Mouse (Mus musculus): Measurements from ENCODE around the gene Ncoa6. TPM values are rescaled to one million over a fixed set of nuclear protein-coding genes. Genes with fewer than 3 reads are reported as not detected.
A peak's percentile ranks its signal among the peaks of the same experiment; 100 is the strongest.

Gene Ncoa6
- polyA plus RNA-seq, 1 experiment: 11.0 TPM

- Histone ChIP-seq H3K79me2 (ENCODE audit: control insufficient read depth, insufficient read depth) (peaks cover 12% of the 10 kb centered on the region), H3K36me3 (ENCODE audit: control insufficient read depth, insufficient read depth) (no peaks in the 10 kb centered on the region), H3K4me2 (ENCODE audit: low read depth) (peak within 1 kb of the TSS; percentile 99), H3K27me3 (ENCODE audit: control insufficient read depth, insufficient read depth, insufficient read length) (peaks cover 3% of the 10 kb centered on the region), H3K4me3 (peak within 1 kb of the TSS; percentile 57), H3ac (ENCODE audit: control insufficient read depth, insufficient read length) (peak within 1 kb of the TSS; percentile 77)
- no peak for TF ChIP-seq REST (IDR thresholded peaks at IDR 0.05; ENCODE audit: insufficient read depth, insufficient read length)
- TF ChIP-seq TCF12 (IDR thresholded peaks at IDR 0.05; ENCODE audit: insufficient read depth, poor library complexity, severe bottlenecking): no peak
- TF ChIP-seq USF1 (IDR thresholded peaks at IDR 0.05; ENCODE audit: low read depth): no peak
- TF ChIP-seq MYOG (IDR thresholded peaks at IDR 0.05; ENCODE audit: control insufficient read depth in 1 of 3, insufficient read depth in 1 of 3, insufficient read length in 2 of 3, low read depth in 2 of 3): no peak
- no peak for TF ChIP-seq MYOD1 (IDR thresholded peaks at IDR 0.05; ENCODE audit: control insufficient read depth in 1 of 3, insufficient read length in 2 of 3, low read depth in 2 of 3)
Measured at GRCm38 (mm10) chr2:155380261-155381059, 93.2 kb downstream of the Ncoa6 start, which contains the start of gene Trp53inp2. Trp53inp2 (plus strand) TSS chr2:155381059.

DNA sequence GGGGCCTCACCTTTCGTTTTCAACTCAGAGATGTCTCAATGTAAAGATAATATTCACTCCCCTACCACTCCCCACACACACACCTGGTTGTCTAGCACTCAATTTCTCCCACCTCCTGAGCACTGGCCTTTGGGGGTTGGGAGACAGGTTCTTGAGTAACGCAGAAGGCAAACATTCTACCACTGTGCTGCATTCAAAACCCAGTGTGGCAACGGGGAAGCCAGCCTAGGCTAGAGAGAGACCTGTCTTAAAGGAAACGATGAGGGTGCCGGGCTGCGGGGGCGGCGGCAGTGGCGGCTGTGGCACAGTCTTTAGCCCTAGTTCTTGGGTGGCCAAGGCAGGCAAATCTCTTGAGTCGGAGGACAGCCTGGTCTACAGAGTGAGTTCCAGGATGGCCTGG lies 97.5 kb downstream of the Ncoa6 start:
- Histone ChIP-seq H3K27me3 (ENCODE audit: control insufficient read depth, insufficient read depth, insufficient read length) (peaks cover 3% of the 10 kb centered on the region), H3K4me2 (ENCODE audit: low read depth) (no peak overlapping the region), H3K4me3 (no peak overlapping the region), H3K79me2 (ENCODE audit: control insufficient read depth, insufficient read depth) (no peaks in the 10 kb centered on the region), H3K36me3 (ENCODE audit: control insufficient read depth, insufficient read depth) (no peaks in the 10 kb centered on the region), H3ac (ENCODE audit: control insufficient read depth, insufficient read length) (no peak overlapping the region)
- TF ChIP-seq TCF12 (IDR thresholded peaks at IDR 0.05; ENCODE audit: insufficient read depth, poor library complexity, severe bottlenecking) (no peak), E2F4 (IDR thresholded peaks at IDR 0.05; ENCODE audit: insufficient read depth) (no peak), POLR2AphosphoS2 (IDR thresholded peaks at IDR 0.05; ENCODE audit: insufficient read length, low read depth) (no peak), USF1 (IDR thresholded peaks at IDR 0.05; ENCODE audit: low read depth) (no peak)

- H3K79me2 ChIP-seq (ENCODE audit: control insufficient read depth, insufficient read depth): no peaks in the 10 kb centered on the region
- no peak overlapping the region for H3ac ChIP-seq (ENCODE audit: control insufficient read depth, insufficient read length)
- H3K36me3 ChIP-seq (ENCODE audit: control insufficient read depth, insufficient read depth): no peaks in the 10 kb centered on the region
- H3K4me3 ChIP-seq: no peak overlapping the region
- no peak overlapping the region for H3K4me2 ChIP-seq (ENCODE audit: low read depth)
- no peak for TF ChIP-seq POLR2A (IDR thresholded peaks at IDR 0.05; ENCODE audit: insufficient read length, low read depth)
- no peak for TF ChIP-seq SRF (IDR thresholded peaks at IDR 0.05; ENCODE audit: control insufficient read depth, insufficient read length, low read depth)
- no peak for TF ChIP-seq MYOD1 (IDR thresholded peaks at IDR 0.05; ENCODE audit: control insufficient read depth in 1 of 3, insufficient read length in 2 of 3, low read depth in 2 of 3)
- TF ChIP-seq TCF12 (IDR thresholded peaks at IDR 0.05; ENCODE audit: insufficient read depth, poor library complexity, severe bottlenecking): no peak
- peaks cover 3% of the 10 kb centered on the region for H3K27me3 ChIP-seq (ENCODE audit: control insufficient read depth, insufficient read depth, insufficient read length)
Measured at GRCm38 (mm10) chr2:155374521-155374920, 99.2 kb downstream of the Ncoa6 start.

DNA sequence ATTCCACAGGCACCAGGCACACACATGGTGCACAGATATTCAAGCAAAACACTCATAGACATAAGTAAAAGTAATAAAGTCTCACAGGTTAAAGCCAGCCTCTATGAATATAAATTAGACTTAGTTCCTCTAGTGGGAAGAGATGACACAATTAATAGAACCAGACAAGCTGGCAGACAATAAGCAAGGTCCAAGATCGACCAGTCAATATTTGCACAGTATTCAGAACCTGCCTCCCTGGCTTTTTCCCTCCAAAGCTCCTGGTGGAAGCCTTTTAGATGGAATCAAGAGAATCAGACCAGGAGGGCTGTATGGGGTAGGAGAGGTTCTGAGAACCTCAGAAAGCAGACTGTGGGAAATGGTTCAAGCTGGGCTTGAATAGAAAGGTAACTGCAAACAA lies 99.8 kb downstream of the Ncoa6 start:
- Histone ChIP-seq H3ac (ENCODE audit: control insufficient read depth, insufficient read length) (no peak overlapping the region), H3K4me3 (no peak overlapping the region), H3K36me3 (ENCODE audit: control insufficient read depth, insufficient read depth) (no peaks in the 10 kb centered on the region), H3K4me2 (ENCODE audit: low read depth) (no peak overlapping the region), H3K27me3 (ENCODE audit: control insufficient read depth, insufficient read depth, insufficient read length) (no peaks in the 10 kb centered on the region), H3K79me2 (ENCODE audit: control insufficient read depth, insufficient read depth) (no peaks in the 10 kb centered on the region)
- TF ChIP-seq USF1 (IDR thresholded peaks at IDR 0.05; ENCODE audit: low read depth) (no peak), MYOD1 (IDR thresholded peaks at IDR 0.05; ENCODE audit: control insufficient read depth in 1 of 3, insufficient read length in 2 of 3, low read depth in 2 of 3) (no peak), REST (IDR thresholded peaks at IDR 0.05; ENCODE audit: insufficient read depth, insufficient read length) (no peak), SRF (IDR thresholded peaks at IDR 0.05; ENCODE audit: control insufficient read depth, insufficient read length, low read depth) (no peak), CEBPB (IDR thresholded peaks at IDR 0.05; ENCODE audit: insufficient read depth, poor library complexity, severe bottlenecking) (no peak), MYOG (IDR thresholded peaks at IDR 0.05; ENCODE audit: control insufficient read depth in 1 of 3, insufficient read depth in 1 of 3, insufficient read length in 2 of 3, low read depth in 2 of 3) (no peak), POLR2A (IDR thresholded peaks at IDR 0.05; ENCODE audit: insufficient read length, low read depth) (no peak), MAX (IDR thresholded peaks at IDR 0.05; ENCODE audit: low read depth) (no peak), POLR2AphosphoS2 (IDR thresholded peaks at IDR 0.05; ENCODE audit: insufficient read length, low read depth) (no peak), TCF12 (IDR thresholded peaks at IDR 0.05; ENCODE audit: insufficient read depth, poor library complexity, severe bottlenecking) (no peak), TCF3 (IDR thresholded peaks at IDR 0.05; ENCODE audit: insufficient read length, low read depth) (no peak), E2F4 (IDR thresholded peaks at IDR 0.05; ENCODE audit: insufficient read depth) (no peak)

- TF ChIP-seq MAX (IDR thresholded peaks at IDR 0.05; ENCODE audit: low read depth) (no peak), CEBPB (IDR thresholded peaks at IDR 0.05; ENCODE audit: insufficient read depth, poor library complexity, severe bottlenecking) (no peak), REST (IDR thresholded peaks at IDR 0.05; ENCODE audit: insufficient read depth, insufficient read length) (no peak), MYOD1 (IDR thresholded peaks at IDR 0.05; ENCODE audit: control insufficient read depth in 1 of 3, insufficient read length in 2 of 3, low read depth in 2 of 3) (no peak)
- Histone ChIP-seq H3K4me3 (no peak overlapping the region), H3K27me3 (ENCODE audit: control insufficient read depth, insufficient read depth, insufficient read length) (no peaks in the 10 kb centered on the region), H3ac (ENCODE audit: control insufficient read depth, insufficient read length) (no peak overlapping the region), H3K36me3 (ENCODE audit: control insufficient read depth, insufficient read depth) (no peaks in the 10 kb centered on the region), H3K4me2 (ENCODE audit: low read depth) (no peak overlapping the region), H3K79me2 (ENCODE audit: control insufficient read depth, insufficient read depth) (no peaks in the 10 kb centered on the region)
Measured at GRCm38 (mm10) chr2:155373302-155373701, 100.4 kb downstream of the Ncoa6 start.

All from myocyte (in vitro differentiated cells).